Mouse (Mus musculus): ENCODE measurements around the gene Slc10a2.
"Not testable (repeated sequence)": the region's sequence is repeated elsewhere in the genome, so short reads cannot be mapped to it uniquely, and the experiment has no call there.

The Slc10a2 gene

DNA sequence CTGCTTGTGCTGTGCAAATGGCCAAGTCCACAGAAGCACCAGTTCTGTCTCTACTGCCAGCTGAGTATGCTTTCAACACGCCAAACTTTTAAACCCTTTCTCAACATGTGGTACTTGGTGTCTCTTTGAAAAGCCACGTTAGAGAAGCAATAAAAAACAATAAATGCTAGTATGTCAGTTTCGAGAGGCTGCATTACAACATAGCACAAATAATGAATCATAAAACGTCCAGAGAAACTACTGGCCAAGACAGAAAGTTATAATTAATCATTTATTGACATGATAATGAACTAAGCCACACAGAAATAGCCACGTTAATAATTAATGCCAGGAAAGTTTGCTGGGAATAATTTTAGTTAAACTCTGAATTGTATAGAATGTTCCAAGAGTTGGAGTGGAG, at the start of gene Slc10a2:
TSS of gene Slc10a2 (minus strand) at position 166 of the 400 bp plus-strand sequence.
- DNase-seq (ENCODE audit: low spot score in 2 of 2) = no peak

- no peak for DNase-seq (ENCODE audit: low spot score in 2 of 2)
Measured at GRCm38 (mm10) chr8:5129322-5129829, 24.2 kb upstream of the Slc10a2 start.

DNA sequence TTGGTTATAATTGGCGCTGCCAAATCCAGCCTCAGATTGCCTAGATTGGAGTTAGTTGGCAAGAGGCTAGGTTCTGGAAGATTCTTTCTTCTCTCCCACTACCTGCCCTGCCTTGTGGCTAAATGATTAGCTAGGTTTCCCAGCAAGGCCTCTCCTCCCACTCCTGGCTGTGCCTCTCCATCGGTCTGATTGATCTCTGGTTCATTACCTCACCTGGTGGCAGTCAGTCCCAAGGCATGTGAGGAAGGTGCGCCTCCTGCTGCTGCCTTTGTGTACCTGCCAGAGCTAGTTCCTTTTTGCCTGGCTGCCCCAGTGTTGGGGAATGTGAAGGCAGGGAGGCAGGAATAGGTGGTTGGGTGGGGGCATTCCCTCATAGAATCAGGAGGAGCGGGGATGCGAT, 1.7 kb upstream of the Slc10a2 start:
- no peak for DNase-seq (ENCODE audit: low spot score in 2 of 2)

DNA sequence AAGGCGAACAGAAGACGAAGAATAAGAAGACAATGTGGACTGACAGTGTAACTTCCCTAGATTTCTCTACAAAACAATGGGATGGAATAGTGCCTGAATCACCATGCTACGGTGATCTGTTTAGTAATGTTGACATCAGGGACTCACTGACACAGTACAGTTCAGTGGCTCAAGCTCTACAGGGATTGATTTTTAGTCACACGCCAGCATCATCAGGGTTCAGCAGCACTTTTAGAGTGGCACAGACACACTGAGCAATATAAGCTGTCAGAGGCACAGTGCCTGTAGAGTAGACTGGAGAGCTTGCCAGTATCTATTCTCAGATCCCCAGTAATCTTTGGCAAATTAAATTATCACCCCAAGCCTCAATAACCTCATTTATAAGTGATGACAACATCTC, 9.8 kb downstream of the Slc10a2 start:
- no peak for DNase-seq (ENCODE audit: low spot score in 2 of 2)

GRCm38 (mm10) chr8:5093991-5094390, 11.2 kb downstream of the Slc10a2 start:
- not testable (repeated sequence) for DNase-seq (ENCODE audit: low spot score in 2 of 2)

GRCm38 (mm10) chr8:5073654-5074293, 31.4 kb downstream of the Slc10a2 start:
- DNase-seq (ENCODE audit: low spot score in 2 of 2) = no peak

DNA sequence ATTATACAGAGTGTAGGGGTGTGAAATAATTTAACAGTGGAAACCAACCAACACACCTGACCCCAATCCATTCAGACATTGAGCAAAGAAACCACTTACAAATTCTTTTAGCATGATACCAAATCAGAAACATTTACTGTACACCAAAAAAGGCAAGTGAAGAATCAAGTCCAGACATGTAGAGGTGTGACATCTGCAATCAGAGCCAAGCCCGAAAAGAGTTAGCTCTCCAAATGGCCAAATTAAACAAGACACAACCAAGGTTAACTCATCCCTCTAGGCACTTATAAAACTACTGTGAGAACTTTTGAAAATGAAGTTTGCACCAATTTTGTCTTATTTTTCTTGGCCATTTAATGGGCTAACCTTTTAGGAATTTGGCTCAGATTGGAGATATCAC, 46.3 kb downstream of the Slc10a2 start:
- no peak for DNase-seq (ENCODE audit: low spot score in 2 of 2)

- DNase-seq (ENCODE audit: low spot score in 2 of 2) = not testable (repeated sequence)
Measured at GRCm38 (mm10) chr8:5044361-5044900, 60.7 kb downstream of the Slc10a2 start.

- no peak for DNase-seq (ENCODE audit: low spot score in 2 of 2)
Measured at GRCm38 (mm10) chr8:5038811-5039561, 66.2 kb downstream of the Slc10a2 start.

Data from frontal cortex, postnatal 10 days (tissue).